Mouse (Mus musculus): ENCODE measurements around the gene Sqor. TPM values are rescaled to one million over a fixed set of nuclear protein-coding genes. Genes with fewer than 3 reads are reported as not detected.

The Sqor gene
- polyA plus RNA-seq, 1 experiment: 15.2 TPM

- peak overlapping the region; percentile 35; the same call in 1 of the 2 replicates for H3K27ac ChIP-seq (ENCODE audit: control insufficient read depth, insufficient read depth, low read length)
- no peak for DNase-seq
- H3K36me3 ChIP-seq (ENCODE audit: control insufficient read depth, insufficient read depth, low read length): no peaks in the 10 kb centered on the region
- H3K4me3 ChIP-seq (ENCODE audit: control insufficient read depth, insufficient read depth, low read length): no peak overlapping the region
- no peaks in the 10 kb centered on the region for H3K27me3 ChIP-seq (ENCODE audit: control insufficient read depth, insufficient read depth, low read length)
- TF ChIP-seq CTCF (IDR thresholded peaks at IDR 0.05; ENCODE audit: borderline replicate concordance, control insufficient read depth, extremely low read depth, insufficient read depth, low read length, poor library complexity) (no peak), POLR2A (IDR thresholded peaks at IDR 0.05; ENCODE audit: control insufficient read depth, extremely low read depth, insufficient read depth, low read length, poor library complexity) (no peak)
- 9% methylated on average over 6 of the region's 6 CpGs for WGBS
- peaks cover 22% of the 10 kb centered on the region for H3K4me1 ChIP-seq (replicated peaks; ENCODE audit: control insufficient read depth, insufficient read depth, low read length)
Measured at GRCm38 (mm10) chr2:122789730-122790129, 24.7 kb downstream of the Sqor start.

DNA sequence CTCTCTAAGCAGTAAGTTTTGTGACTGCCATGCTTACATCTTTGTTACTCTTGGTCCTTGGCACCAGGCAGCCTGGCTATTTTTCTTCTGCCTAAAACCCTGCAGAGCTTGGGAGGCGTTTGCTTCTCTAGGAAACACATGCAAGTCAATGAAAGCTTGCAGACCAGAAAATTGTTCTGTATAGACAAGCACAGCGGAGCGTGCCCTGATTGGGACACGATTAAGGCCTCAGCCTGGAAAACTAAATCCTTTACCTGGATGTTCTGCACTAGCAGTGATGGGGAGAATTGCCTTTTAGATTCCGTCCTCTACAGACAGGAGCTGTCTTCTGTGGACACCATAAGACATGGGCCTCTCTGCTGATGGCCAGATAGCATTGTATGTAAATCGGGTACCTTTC lies 39.4 kb downstream of the Sqor start:
- DNase-seq: no peak
- Histone ChIP-seq H3K4me1 (replicated peaks; ENCODE audit: control insufficient read depth, insufficient read depth, low read length) (peaks cover 4% of the 10 kb centered on the region), H3K27me3 (ENCODE audit: control insufficient read depth, insufficient read depth, low read length) (no peaks in the 10 kb centered on the region), H3K27ac (ENCODE audit: control insufficient read depth, insufficient read depth, low read length) (no peak overlapping the region), H3K36me3 (ENCODE audit: control insufficient read depth, insufficient read depth, low read length) (no peaks in the 10 kb centered on the region), H3K4me3 (ENCODE audit: control insufficient read depth, insufficient read depth, low read length) (no peak overlapping the region)
- 96% methylated on average over 6 of the region's 6 CpGs for whole genome bisulfite sequencing
- TF ChIP-seq CTCF (IDR thresholded peaks at IDR 0.05; ENCODE audit: borderline replicate concordance, control insufficient read depth, extremely low read depth, insufficient read depth, low read length, poor library complexity) (no peak), POLR2A (IDR thresholded peaks at IDR 0.05; ENCODE audit: control insufficient read depth, extremely low read depth, insufficient read depth, low read length, poor library complexity) (no peak)

DNA sequence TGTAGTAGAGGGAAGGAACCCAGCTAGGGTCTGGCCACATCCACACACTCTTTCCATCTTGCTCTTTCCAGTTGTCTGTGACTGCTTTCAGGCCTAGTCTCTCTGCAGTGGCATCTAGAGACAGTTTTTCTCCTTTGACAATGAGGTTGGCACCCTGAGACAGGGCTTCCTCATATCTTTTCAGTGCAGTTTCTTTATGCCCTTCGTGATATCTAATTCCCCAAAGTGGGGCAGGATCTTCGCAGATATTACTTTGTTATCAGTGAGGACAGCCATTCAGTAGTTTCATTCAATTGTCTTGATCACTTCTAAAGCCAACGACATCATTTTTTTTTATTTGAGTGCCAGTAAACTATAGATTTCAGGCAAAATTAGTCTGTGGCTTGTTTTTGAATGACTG lies 41.0 kb downstream of the Sqor start:
- Histone ChIP-seq H3K4me1 (replicated peaks; ENCODE audit: control insufficient read depth, insufficient read depth, low read length) (peaks cover 3% of the 10 kb centered on the region), H3K27me3 (ENCODE audit: control insufficient read depth, insufficient read depth, low read length) (no peaks in the 10 kb centered on the region), H3K27ac (ENCODE audit: control insufficient read depth, insufficient read depth, low read length) (no peak overlapping the region), H3K4me3 (ENCODE audit: control insufficient read depth, insufficient read depth, low read length) (no peak overlapping the region), H3K36me3 (ENCODE audit: control insufficient read depth, insufficient read depth, low read length) (no peaks in the 10 kb centered on the region)
- no peak for DNase-seq
- TF ChIP-seq POLR2A (IDR thresholded peaks at IDR 0.05; ENCODE audit: control insufficient read depth, extremely low read depth, insufficient read depth, low read length, poor library complexity) (no peak), CTCF (IDR thresholded peaks at IDR 0.05; ENCODE audit: borderline replicate concordance, control insufficient read depth, extremely low read depth, insufficient read depth, low read length, poor library complexity) (no peak)
- WGBS: 98% methylated on average over 3 of the region's 3 CpGs

- Histone ChIP-seq H3K4me1 (replicated peaks; ENCODE audit: control insufficient read depth, insufficient read depth, low read length) (no peaks in the 10 kb centered on the region), H3K4me3 (ENCODE audit: control insufficient read depth, insufficient read depth, low read length) (no peak overlapping the region), H3K27me3 (ENCODE audit: control insufficient read depth, insufficient read depth, low read length) (no peaks in the 10 kb centered on the region), H3K27ac (ENCODE audit: control insufficient read depth, insufficient read depth, low read length) (no peak overlapping the region), H3K36me3 (ENCODE audit: control insufficient read depth, insufficient read depth, low read length) (no peaks in the 10 kb centered on the region)
- 97% methylated on average over 4 of the region's 4 CpGs for WGBS
- DNase-seq: no peak
- TF ChIP-seq POLR2A (IDR thresholded peaks at IDR 0.05; ENCODE audit: control insufficient read depth, extremely low read depth, insufficient read depth, low read length, poor library complexity) (no peak), CTCF (IDR thresholded peaks at IDR 0.05; ENCODE audit: borderline replicate concordance, control insufficient read depth, extremely low read depth, insufficient read depth, low read length, poor library complexity) (no peak)
Measured at GRCm38 (mm10) chr2:122809027-122809426, 44.0 kb downstream of the Sqor start.

- H3K36me3 ChIP-seq (ENCODE audit: control insufficient read depth, insufficient read depth, low read length): no peaks in the 10 kb centered on the region
- WGBS: 74% methylated on average over 2 of the region's 2 CpGs
- H3K4me1 ChIP-seq (replicated peaks; ENCODE audit: control insufficient read depth, insufficient read depth, low read length): no peaks in the 10 kb centered on the region; the same call in 1 of the 2 replicates
- no peak overlapping the region for H3K27ac ChIP-seq (ENCODE audit: control insufficient read depth, insufficient read depth, low read length)
- H3K4me3 ChIP-seq (ENCODE audit: control insufficient read depth, insufficient read depth, low read length): no peak overlapping the region
- no peak for DNase-seq
- TF ChIP-seq POLR2A (IDR thresholded peaks at IDR 0.05; ENCODE audit: control insufficient read depth, extremely low read depth, insufficient read depth, low read length, poor library complexity): no peak
- TF ChIP-seq CTCF (IDR thresholded peaks at IDR 0.05; ENCODE audit: borderline replicate concordance, control insufficient read depth, extremely low read depth, insufficient read depth, low read length, poor library complexity): no peak
- no peaks in the 10 kb centered on the region for H3K27me3 ChIP-seq (ENCODE audit: control insufficient read depth, insufficient read depth, low read length)
Measured at GRCm38 (mm10) chr2:122816986-122817385, 51.9 kb downstream of the Sqor start.

- Histone ChIP-seq H3K36me3 (ENCODE audit: control insufficient read depth, insufficient read depth, low read length) (no peaks in the 10 kb centered on the region), H3K27me3 (ENCODE audit: control insufficient read depth, insufficient read depth, low read length) (no peaks in the 10 kb centered on the region)
- TF ChIP-seq CTCF (IDR thresholded peaks at IDR 0.05; ENCODE audit: borderline replicate concordance, control insufficient read depth, extremely low read depth, insufficient read depth, low read length, poor library complexity) (no peak), POLR2A (IDR thresholded peaks at IDR 0.05; ENCODE audit: control insufficient read depth, extremely low read depth, insufficient read depth, low read length, poor library complexity) (no peak)
Measured at GRCm38 (mm10) chr2:122821246-122821645, 56.2 kb downstream of the Sqor start.

More at GRCm38 (mm10) chr2:122821246-122821645, 56.2 kb downstream of the Sqor start:
- 70% methylated on average over 2 of the region's 2 CpGs for WGBS
- Histone ChIP-seq H3K4me3 (ENCODE audit: control insufficient read depth, insufficient read depth, low read length) (no peak overlapping the region), H3K27ac (ENCODE audit: control insufficient read depth, insufficient read depth, low read length) (no peak overlapping the region), H3K4me1 (replicated peaks; ENCODE audit: control insufficient read depth, insufficient read depth, low read length) (no peaks in the 10 kb centered on the region; the same call in 1 of the 2 replicates)
- DNase-seq: no peak

Measured in thymus, adult 2 months (tissue).